Mouse (Mus musculus) kidney, embryonic 15.5 days (tissue): ENCODE measurements around the gene Gm10073. TPM values are rescaled to one million over a fixed set of nuclear protein-coding genes. Genes with fewer than 3 reads are reported as not detected.
"Not testable (repeated sequence)": the region's sequence is repeated elsewhere in the genome, so short reads cannot be mapped to it uniquely, and the experiment has no call there.

Source experiments
- ATAC-seq: fragments of 200-750 bp; cut with Nextera tagmentation; replicated peaks from 2 replicates; pipeline ENCODE4 v1.8.0; 2017; ENCODE audit warnings: moderate TSS enrichment; ENCODE audit not compliant: low FRiP score
- H3K27ac ChIP-seq: fragments of 300-500 bp; sonication (generic); 2 replicates; pipeline ENCODE4 v1.5.1; 2015; ENCODE audit warnings: mild to moderate bottlenecking, inconsistent platforms
- H3K27me3 ChIP-seq: fragments of 300-500 bp; sonication (generic); 2 replicates; pipeline ENCODE4 v1.6.1; 2015; ENCODE audit warnings: inconsistent platforms
- H3K36me3 ChIP-seq: fragments of 300-500 bp; sonication (generic); 2 replicates; pipeline ENCODE4 v1.6.1; 2015; ENCODE audit warnings: inconsistent platforms
- H3K4me1 ChIP-seq: fragments of 300-500 bp; sonication (generic); 2 replicates; pipeline ENCODE4 v1.6.1; 2015; ENCODE audit warnings: inconsistent platforms
- H3K4me2 ChIP-seq: fragments of 300-500 bp; sonication (generic); 2 replicates; pipeline ENCODE4 v1.6.1; 2015; ENCODE audit warnings: moderate library complexity, mild to moderate bottlenecking, inconsistent platforms
- H3K4me3 ChIP-seq: fragments of 300-500 bp; sonication (generic); replicated peaks from 2 replicates; pipeline ENCODE4 v1.5.1; 2015; ENCODE audit warnings: mild to moderate bottlenecking, inconsistent platforms
- H3K9ac ChIP-seq: fragments of 300-500 bp; sonication (generic); 2 replicates; pipeline ENCODE4 v1.6.1; 2015; ENCODE audit warnings: mild to moderate bottlenecking, inconsistent platforms
- H3K9me3 ChIP-seq: fragments of 300-500 bp; sonication (generic); replicated peaks from 2 replicates; pipeline ENCODE4 v1.6.1; 2016; ENCODE audit warnings: inconsistent platforms
- WGBS: fragments of 180-500 bp; shearing (Covaris S2); methylation state at CpG from one replicate; pipeline ENCODE4 v1.1.7; 2015; ENCODE audit warnings: mixed read lengths; 5-methylcytosine and 5-hydroxymethylcytosine counted together
- polyA plus RNA-seq: library from polyadenylated mRNA; unstranded; fragments of >200 nt; fragmentation: Nextera tagmentation; extraction: Ambion mirVana; gene quantifications from 2 replicates; pipeline ENCODE4 v1.2.1, GENCODE M21; 2015

Gm10073 gene
- polyA plus RNA-seq, 1 experiment from 2014 or later = 9.9 TPM

GRCm38 (mm10) chr8:106609076-106609903 is 36.0 kb upstream of the Gm10073 start:
- WGBS = 64% methylated on average over 7 of the region's 7 CpGs
- Histone ChIP-seq H3K4me1 (peaks cover 31% of the 10 kb centered on the region), H3K9ac (no peak overlapping the region), H3K9me3 (no peaks in the 10 kb centered on the region), H3K27ac (no peak overlapping the region), H3K4me2 (no peak overlapping the region), H3K36me3 (no peaks in the 10 kb centered on the region), H3K27me3 (peaks cover 23% of the 10 kb centered on the region), H3K4me3 (no peak overlapping the region)
- no peak for ATAC-seq

- no peak overlapping the region for H3K4me2 ChIP-seq
- peak overlapping the region; percentile 14; the same call in 1 of the 2 replicates for H3K27ac ChIP-seq
- H3K9me3 ChIP-seq = no peaks in the 10 kb centered on the region
- ATAC-seq = no peak
- no peak overlapping the region for H3K4me3 ChIP-seq
- H3K9ac ChIP-seq = no peak overlapping the region
- 24% methylated on average over 3 of the region's 3 CpGs for WGBS
- no peaks in the 10 kb centered on the region for H3K36me3 ChIP-seq
- H3K4me1 ChIP-seq = peaks cover 37% of the 10 kb centered on the region
- H3K27me3 ChIP-seq = peaks cover 31% of the 10 kb centered on the region
These were observed 35.2 kb upstream of the Gm10073 start for GRCm38 (mm10) chr8:106608425-106608824.

- not testable (repeated sequence) for H3K36me3 ChIP-seq, H3K4me3 ChIP-seq, H3K27ac ChIP-seq, H3K4me2 ChIP-seq, H3K9ac ChIP-seq, ATAC-seq, H3K9me3 ChIP-seq
- peaks cover 38% of the 10 kb centered on the region for H3K27me3 ChIP-seq
- WGBS = 93% methylated on average over 4 of the region's 4 CpGs
- peaks cover 37% of the 10 kb centered on the region for H3K4me1 ChIP-seq
These were observed 34.5 kb upstream of the Gm10073 start for GRCm38 (mm10) chr8:106607783-106608182.

GRCm38 (mm10) chr8:106606601-106607145 is 33.4 kb upstream of the Gm10073 start:
- H3K36me3 ChIP-seq = no peaks in the 10 kb centered on the region
- 40% methylated on average over 15 of the region's 15 CpGs for WGBS
- peak overlapping the region; percentile 27; the same call in 1 of the 2 replicates for H3K4me2 ChIP-seq
- no peak overlapping the region for H3K27ac ChIP-seq
- H3K9ac ChIP-seq = no peak overlapping the region
- H3K4me1 ChIP-seq = peaks cover 30% of the 10 kb centered on the region
- no peak for ATAC-seq
- peaks cover 49% of the 10 kb centered on the region for H3K27me3 ChIP-seq
- no peaks in the 10 kb centered on the region for H3K9me3 ChIP-seq
- no peak overlapping the region for H3K4me3 ChIP-seq

GRCm38 (mm10) chr8:106606121-106606520 is 32.9 kb upstream of the Gm10073 start:
- Histone ChIP-seq H3K9me3 (no peaks in the 10 kb centered on the region), H3K36me3 (no peaks in the 10 kb centered on the region), H3K4me2 (no peak overlapping the region), H3K27ac (no peak overlapping the region), H3K9ac (no peak overlapping the region), H3K27me3 (peaks cover 54% of the 10 kb centered on the region), H3K4me3 (no peak overlapping the region), H3K4me1 (peaks cover 30% of the 10 kb centered on the region)
- no peak for ATAC-seq
- 56% methylated on average over 4 of the region's 4 CpGs for WGBS

- H3K4me2 ChIP-seq = peak overlapping the region; percentile 26; the same call in 1 of the 2 replicates
- H3K4me3 ChIP-seq = peak overlapping the region; percentile 6; the same call in 1 of the 2 replicates
- H3K36me3 ChIP-seq = no peaks in the 10 kb centered on the region
- H3K9ac ChIP-seq = no peak overlapping the region
- WGBS = 66% methylated on average over 7 of the region's 7 CpGs
- H3K9me3 ChIP-seq = no peaks in the 10 kb centered on the region
- no peak overlapping the region for H3K27ac ChIP-seq
- H3K27me3 ChIP-seq = peaks cover 55% of the 10 kb centered on the region
- no peak for ATAC-seq
- H3K4me1 ChIP-seq = peaks cover 35% of the 10 kb centered on the region
These were observed 32.4 kb upstream of the Gm10073 start for GRCm38 (mm10) chr8:106605657-106606056.

GRCm38 (mm10) chr8:106603933-106604332 is 30.7 kb upstream of the Gm10073 start:
- H3K4me1 ChIP-seq = peaks cover 40% of the 10 kb centered on the region
- H3K9ac ChIP-seq = peak overlapping the region; percentile 55
- H3K27ac ChIP-seq = peak overlapping the region; percentile 85
- H3K4me2 ChIP-seq = peak overlapping the region; percentile 81
- H3K9me3 ChIP-seq = no peaks in the 10 kb centered on the region
- ATAC-seq = no peak
- WGBS = under 1% methylated on average over 19 of the region's 19 CpGs
- no peaks in the 10 kb centered on the region for H3K36me3 ChIP-seq
- H3K4me3 ChIP-seq = peak overlapping the region; percentile 58
- peaks cover 55% of the 10 kb centered on the region for H3K27me3 ChIP-seq

GRCm38 (mm10) chr8:106603131-106603819 is 30.0 kb upstream of the Gm10073 start, which contains the start of gene Cdh1:
Gene Cdh1, plus strand, starts transcription at chr8:106603351.
- peak within 1 kb of the TSS; percentile 58 for H3K4me3 ChIP-seq
- peak within 1 kb of the TSS; percentile 85 for H3K27ac ChIP-seq
- no peaks in the 10 kb centered on the region for H3K36me3 ChIP-seq
- WGBS = under 1% methylated on average over 53 of the region's 53 CpGs
- H3K27me3 ChIP-seq = peaks cover 55% of the 10 kb centered on the region
- ATAC-seq = peak; percentile 83
- no peaks in the 10 kb centered on the region for H3K9me3 ChIP-seq
- H3K9ac ChIP-seq = peak within 1 kb of the TSS; percentile 55
- H3K4me1 ChIP-seq = peaks cover 36% of the 10 kb centered on the region
- H3K4me2 ChIP-seq = peak within 1 kb of the TSS; percentile 81

- Histone ChIP-seq H3K27me3 (peaks cover 33% of the 10 kb centered on the region), H3K9ac (no peak overlapping the region), H3K36me3 (no peaks in the 10 kb centered on the region), H3K4me1 (peaks cover 30% of the 10 kb centered on the region), H3K27ac (peak overlapping the region; percentile 59), H3K9me3 (no peaks in the 10 kb centered on the region), H3K4me2 (no peak overlapping the region), H3K4me3 (no peak overlapping the region)
- ATAC-seq = peak; percentile 50; the same call in 1 of the 2 replicates
- 33% methylated on average over 7 of the region's 7 CpGs for WGBS
These were observed 26.2 kb upstream of the Gm10073 start for GRCm38 (mm10) chr8:106599265-106599979.

GRCm38 (mm10) chr8:106597067-106597466 is 23.8 kb upstream of the Gm10073 start:
- Histone ChIP-seq H3K27me3 (peaks cover 10% of the 10 kb centered on the region; the same call in 1 of the 2 replicates), H3K9me3 (no peaks in the 10 kb centered on the region), H3K27ac (no peak overlapping the region), H3K4me3 (no peak overlapping the region), H3K36me3 (no peaks in the 10 kb centered on the region), H3K4me2 (no peak overlapping the region), H3K4me1 (peaks cover 12% of the 10 kb centered on the region), H3K9ac (no peak overlapping the region)
- 97% methylated on average over 5 of the region's 5 CpGs for WGBS
- no peak for ATAC-seq

GRCm38 (mm10) chr8:106595623-106596022 is 22.4 kb upstream of the Gm10073 start:
- H3K36me3 ChIP-seq, H3K4me2 ChIP-seq, ATAC-seq, H3K4me1 ChIP-seq, H3K27me3 ChIP-seq, H3K4me3 ChIP-seq, H3K27ac ChIP-seq, H3K9me3 ChIP-seq, H3K9ac ChIP-seq: not testable (repeated sequence)
- WGBS = 89% methylated on average over 3 of the region's 3 CpGs
